Mouse (Mus musculus) testis, adult 2 months (tissue): ENCODE data around the gene Acox1. TPM values are rescaled to one million over a fixed set of nuclear protein-coding genes. Genes with fewer than 3 reads are reported as not detected.

ENCODE experiments used
- H3K27ac ChIP-seq: fragments of 200-500 bp; 2 replicates; pipeline ENCODE4 v1.5.1; 2012; ENCODE audit warnings: low read depth, low read length; ENCODE audit not compliant: control insufficient read depth, insufficient read depth
- H3K27me3 ChIP-seq: fragments of 200-500 bp; 2 replicates; pipeline ENCODE4 v1.6.1; 2012; ENCODE audit warnings: mild to moderate bottlenecking, low read length, moderate library complexity; ENCODE audit not compliant: control insufficient read depth, insufficient read depth
- H3K36me3 ChIP-seq: fragments of 200-500 bp; 2 replicates; pipeline ENCODE4 v1.6.1; 2012; ENCODE audit warnings: mild to moderate bottlenecking, low read length; ENCODE audit not compliant: control insufficient read depth, insufficient read depth
- H3K4me1 ChIP-seq: fragments of 200-500 bp; 2 replicates; pipeline ENCODE4 v1.6.1; 2012; ENCODE audit warnings: low read length; ENCODE audit not compliant: control insufficient read depth, insufficient read depth
- H3K4me3 ChIP-seq: fragments of 200-500 bp; 2 replicates; pipeline ENCODE4 v1.5.1; 2012; ENCODE audit warnings: low read depth, mild to moderate bottlenecking, low read length, moderate library complexity, mixed read lengths; ENCODE audit not compliant: control insufficient read depth
- CTCF ChIP-seq: fragments of 200-500 bp; IDR thresholded peaks from 2 replicates; pipeline ENCODE4 v1.5.1; 2012; ENCODE audit warnings: low read depth, mild to moderate bottlenecking, inconsistent platforms, low read length, moderate library complexity; ENCODE audit not compliant: control insufficient read depth, insufficient read depth, insufficient replicate concordance
- POLR2A ChIP-seq: fragments of 200-500 bp; IDR thresholded peaks from 2 replicates; pipeline ENCODE4 v1.6.1; 2012; ENCODE audit warnings: low read depth, mild to moderate bottlenecking, inconsistent platforms, low read length, moderate library complexity; ENCODE audit not compliant: control insufficient read depth
- polyA plus RNA-seq: library from polyadenylated mRNA; depleted of rRNA; stranded (reverse); fragments of >200 nt; gene quantifications from 2 replicates; pipeline ENCODE4 v1.2.3, GENCODE M21; 2012

Acox1 gene
- polyA plus RNA-seq, 1 experiment, result 19.0 TPM

DNA sequence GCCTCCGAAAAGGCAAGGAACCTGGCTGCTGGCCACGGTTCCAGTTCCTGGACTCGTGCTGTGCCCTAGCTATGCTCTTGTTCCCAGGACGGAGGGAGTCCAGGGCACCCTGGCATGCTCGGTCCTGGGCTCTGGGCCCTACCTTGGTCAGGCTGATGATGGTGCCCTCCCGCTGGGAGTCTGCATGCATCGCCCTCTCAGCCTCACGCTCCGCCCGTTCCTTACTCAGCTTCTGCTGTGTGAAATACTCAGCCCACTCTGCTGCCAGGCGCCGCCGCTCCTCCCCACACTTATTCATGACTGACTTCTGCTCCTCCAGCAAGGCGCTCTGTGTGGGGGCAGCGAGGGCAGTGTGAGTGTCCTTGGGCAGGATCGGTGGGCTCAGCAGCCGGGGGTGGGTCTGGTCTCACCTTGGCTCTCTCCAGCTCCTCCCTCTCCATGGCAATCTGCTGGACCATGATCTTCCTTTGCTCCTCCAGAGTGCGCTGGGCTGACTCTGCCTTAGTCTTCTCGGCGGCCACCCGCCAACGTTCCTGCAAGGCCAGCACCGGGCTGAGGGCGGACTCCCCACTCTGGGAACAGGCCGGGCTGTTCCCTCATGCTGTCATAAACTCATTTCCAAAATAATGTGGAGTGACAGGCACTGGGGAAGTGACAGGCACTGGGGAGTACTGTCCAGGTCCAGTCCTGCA is 52.4 kb downstream of the Acox1 start:
- no peaks in the 10 kb centered on the region for H3K27me3 ChIP-seq
- H3K4me3 ChIP-seq, result no peak overlapping the region
- TF ChIP-seq CTCF (no peak), POLR2A (no peak)
- H3K4me1 ChIP-seq, result no peaks in the 10 kb centered on the region
- peak overlapping the region; percentile 24 for H3K27ac ChIP-seq
- peaks cover 7% of the 10 kb centered on the region for H3K36me3 ChIP-seq

- TF ChIP-seq CTCF, result no peak
- TF ChIP-seq POLR2A, result no peak
- no peaks in the 10 kb centered on the region for H3K27me3 ChIP-seq
- peaks cover 7% of the 10 kb centered on the region for H3K36me3 ChIP-seq
- no peak overlapping the region for H3K27ac ChIP-seq
- H3K4me3 ChIP-seq, result no peak overlapping the region
- H3K4me1 ChIP-seq, result no peaks in the 10 kb centered on the region
Measured at GRCm38 (mm10) chr11:116145481-116146293, 53.2 kb downstream of the Acox1 start.

GRCm38 (mm10) chr11:116143468-116143867 is 55.4 kb downstream of the Acox1 start:
- Histone ChIP-seq H3K27me3 (no peaks in the 10 kb centered on the region), H3K27ac (no peak overlapping the region), H3K4me1 (peaks cover 4% of the 10 kb centered on the region), H3K4me3 (no peak overlapping the region), H3K36me3 (peaks cover 7% of the 10 kb centered on the region)
- TF ChIP-seq POLR2A (no peak), CTCF (no peak)

GRCm38 (mm10) chr11:116142211-116142991 is 56.4 kb downstream of the Acox1 start:
- Histone ChIP-seq H3K27me3 (no peaks in the 10 kb centered on the region), H3K4me1 (peaks cover 9% of the 10 kb centered on the region), H3K4me3 (no peak overlapping the region), H3K27ac (no peak overlapping the region), H3K36me3 (peaks cover 7% of the 10 kb centered on the region)
- no peak for TF ChIP-seq CTCF
- no peak for TF ChIP-seq POLR2A

DNA sequence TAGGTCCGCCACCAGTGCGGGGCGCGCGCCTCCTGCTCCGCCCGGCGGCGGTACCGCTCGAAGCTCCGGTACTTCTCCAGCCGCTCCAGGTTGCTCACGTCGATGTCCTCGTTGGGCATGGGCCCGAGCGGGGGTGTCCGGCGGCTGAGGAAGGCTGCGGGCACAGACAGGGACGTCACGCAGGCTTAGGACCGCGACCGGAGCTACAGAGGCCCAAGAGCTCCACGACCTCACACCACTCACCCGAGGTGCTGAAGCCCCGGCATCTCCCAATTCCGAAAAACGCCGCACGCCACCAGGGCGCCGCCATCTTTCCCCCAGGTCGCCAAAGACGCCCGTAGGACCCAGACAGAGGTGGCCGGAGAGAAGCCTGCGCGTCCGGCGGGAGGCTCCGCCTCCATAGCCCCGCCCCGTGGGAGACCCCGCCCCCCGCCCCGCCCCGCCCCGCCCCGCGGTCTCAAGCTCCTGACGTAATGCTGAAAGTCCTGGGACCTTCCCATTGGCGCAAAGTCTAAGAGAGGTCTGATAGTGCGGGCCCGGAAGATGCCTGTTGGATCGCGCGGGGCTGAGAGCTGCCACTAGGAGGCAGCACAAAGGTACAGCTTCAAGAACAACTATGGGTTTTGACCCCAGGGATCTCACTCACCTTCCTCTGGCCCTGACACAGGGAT is 60.2 kb downstream of the Acox1 start, which contains the start of gene Mrpl38:
Gene Mrpl38, minus strand, starts transcription at position 401 of the 671 bp plus-strand sequence.
- H3K36me3 ChIP-seq, result peaks cover 4% of the 10 kb centered on the region
- H3K27ac ChIP-seq, result peak within 1 kb of the TSS; percentile 89
- peak; percentile 73 for TF ChIP-seq POLR2A
- peak; percentile 68; the same call in 1 of the 2 replicates for TF ChIP-seq CTCF

DNA sequence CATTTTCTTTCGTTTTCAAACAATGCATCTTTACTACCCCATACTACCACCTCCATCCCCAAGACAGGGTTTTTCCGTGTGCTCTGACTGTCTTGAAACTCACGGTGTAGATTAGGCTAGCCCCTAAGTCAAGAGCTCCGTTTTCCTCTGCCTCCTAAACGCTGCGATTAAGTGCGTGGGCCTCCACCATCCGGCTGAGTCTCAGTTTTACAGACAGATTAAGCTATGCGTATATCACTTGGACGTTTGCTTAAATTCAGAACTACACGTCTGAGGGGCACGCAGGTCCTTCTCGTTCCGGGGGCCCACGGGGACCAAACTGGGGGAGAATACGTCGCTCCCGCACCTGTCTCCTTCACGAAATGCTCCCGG is 60.8 kb downstream of the Acox1 start:
- H3K27ac ChIP-seq, result peak overlapping the region; percentile 89
- H3K4me1 ChIP-seq, result peaks cover 9% of the 10 kb centered on the region
- H3K27me3 ChIP-seq, result no peaks in the 10 kb centered on the region
- H3K4me3 ChIP-seq, result peak overlapping the region; percentile 96
- TF ChIP-seq POLR2A (no peak), CTCF (no peak)
- H3K36me3 ChIP-seq, result peaks cover 1% of the 10 kb centered on the region

More for the DNA sequence above, 60.2 kb downstream of the Acox1 start, which contains the start of gene Mrpl38:
- H3K4me1 ChIP-seq, result peaks cover 9% of the 10 kb centered on the region
- H3K4me3 ChIP-seq, result peak within 1 kb of the TSS; percentile 96
- H3K27me3 ChIP-seq, result no peaks in the 10 kb centered on the region

DNA sequence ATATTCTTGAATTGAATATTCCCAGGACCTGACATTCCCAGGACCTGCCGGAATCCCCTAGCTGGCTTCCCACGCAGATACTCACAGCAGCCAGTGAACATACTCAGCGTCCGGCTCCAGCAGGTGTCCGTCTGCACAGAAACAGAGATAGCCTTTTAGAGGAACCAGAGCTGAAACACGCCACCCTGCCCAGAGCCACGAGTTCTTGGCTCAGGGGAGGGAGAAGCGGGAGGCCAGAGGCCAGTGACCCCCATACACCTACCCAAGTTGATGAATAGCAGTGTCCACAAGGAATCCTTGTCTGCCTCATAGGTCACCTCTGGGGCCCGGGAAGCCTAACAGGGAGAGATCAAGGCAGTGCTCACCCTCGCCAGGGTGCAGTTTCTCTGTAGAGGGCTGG is 64.7 kb downstream of the Acox1 start:
- Histone ChIP-seq H3K4me3 (no peak overlapping the region), H3K27me3 (no peaks in the 10 kb centered on the region), H3K36me3 (peaks cover 1% of the 10 kb centered on the region), H3K27ac (no peak overlapping the region), H3K4me1 (peaks cover 15% of the 10 kb centered on the region)
- TF ChIP-seq POLR2A (no peak), CTCF (no peak)
